23 mouse cellular contexts compared by ENCODE assay signal in the genomic region with DNA sequence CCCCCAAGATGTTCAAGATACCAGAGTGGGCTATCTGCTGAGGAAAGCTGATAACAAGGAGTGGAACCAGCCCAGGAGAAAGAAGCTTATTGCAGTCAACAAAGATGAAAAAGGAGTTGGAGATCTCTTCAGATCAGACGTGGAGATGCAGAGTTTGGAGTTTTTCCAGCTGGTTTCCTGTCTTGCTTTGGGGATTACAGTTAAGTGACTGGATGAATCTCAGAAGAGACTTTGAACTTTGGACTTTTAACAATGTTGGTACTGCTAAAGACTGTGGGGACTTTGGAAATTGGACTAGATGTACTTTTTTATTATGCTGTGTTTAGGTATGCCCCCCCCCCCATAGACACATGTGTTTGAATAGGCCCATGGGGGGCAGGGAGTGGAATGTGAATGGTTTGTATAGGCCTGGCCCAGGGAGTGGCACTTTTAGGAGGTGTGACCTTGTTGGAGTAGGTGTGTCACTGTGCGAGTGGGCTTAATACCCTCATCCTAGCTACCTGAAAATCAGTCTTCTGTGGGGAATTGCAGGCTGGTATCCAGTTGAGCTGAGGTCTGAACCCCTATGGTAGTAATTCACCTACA. TPM values are rescaled to one million over a fixed set of nuclear protein-coding genes. Genes with fewer than 3 reads are reported as not detected.
"Had no signal": no experiment of that assay in that cellular context is flagged by ENCODE, and none has a peak within 500 bp of the region (broad histone marks: within the 10 kb centered on the region; RNA-seq: fewer than 3 reads in every experiment).

No protein-coding gene starts in this region.

- H3K4me3 ChIP-seq: kidney, embryonic 15.5 days; layer of hippocampus, adult 2 months; left cerebral cortex, adult 2 months; liver, embryonic 15.5 days; lung, embryonic 15.5 days; midbrain, embryonic 12.5 days; midbrain, embryonic 15.5 days; neural tube, embryonic 12.5 days; neural tube, embryonic 15.5 days had no signal

- ATAC-seq: inflammation-experienced regulatory T-cells, adult 6 months; midbrain, embryonic 15.5 days had no signal

- H3K4me1 ChIP-seq: kidney, embryonic 15.5 days; liver, embryonic 15.5 days; lung, embryonic 15.5 days; midbrain, embryonic 12.5 days; midbrain, embryonic 15.5 days; neural tube, embryonic 12.5 days; neural tube, embryonic 15.5 days had no signal

- H3K36me3 ChIP-seq: kidney, embryonic 15.5 days; liver, embryonic 15.5 days; lung, embryonic 15.5 days; midbrain, embryonic 12.5 days; midbrain, embryonic 15.5 days; neural tube, embryonic 12.5 days; neural tube, embryonic 15.5 days had no signal

- H3K9ac ChIP-seq: kidney, embryonic 15.5 days; liver, embryonic 15.5 days; lung, embryonic 15.5 days; midbrain, embryonic 12.5 days; midbrain, embryonic 15.5 days; neural tube, embryonic 12.5 days; neural tube, embryonic 15.5 days had no signal

- H3K9me3 ChIP-seq: kidney, embryonic 15.5 days; liver, embryonic 15.5 days; lung, embryonic 15.5 days; midbrain, embryonic 12.5 days; midbrain, embryonic 15.5 days; neural tube, embryonic 12.5 days; neural tube, embryonic 15.5 days had no signal

- H3K27ac ChIP-seq: kidney, embryonic 15.5 days; layer of hippocampus, adult 2 months; left cerebral cortex, adult 2 months; liver, embryonic 15.5 days; lung, embryonic 15.5 days; midbrain, embryonic 12.5 days; midbrain, embryonic 15.5 days; neural tube, embryonic 12.5 days; neural tube, embryonic 15.5 days; stomach, postnatal 0 days had no signal

- H3K27me3 ChIP-seq: kidney, embryonic 15.5 days; liver, embryonic 15.5 days; lung, embryonic 15.5 days; midbrain, embryonic 12.5 days; midbrain, embryonic 15.5 days; neural tube, embryonic 12.5 days; neural tube, embryonic 15.5 days had no signal

- DNase-seq: kidney, adult 18-20 months; kidney, postnatal 10 days; layer of hippocampus, adult 9-11 months; layer of hippocampus, postnatal 36 days; lung, adult 18-20 months; lung, postnatal 10 days; lung, postnatal 36 days; right cerebral cortex, adult 18-20 months; right cerebral cortex, postnatal 14 days; right cerebral cortex, postnatal 4 days; thymus, postnatal 25 days had no signal

- H3K4me2 ChIP-seq: kidney, embryonic 15.5 days; liver, embryonic 11.5 days; liver, embryonic 15.5 days; lung, embryonic 15.5 days; midbrain, embryonic 12.5 days; midbrain, embryonic 15.5 days; neural tube, embryonic 12.5 days; neural tube, embryonic 15.5 days had no signal

RNA-seq across cellular contexts. Expression of a gene that starts 59.8 kb away (rescaled TPM):
- total RNA-seq: layer of hippocampus, adult 2 months; layer of hippocampus, postnatal 36 days had no signal
- polyA plus RNA-seq: inflammation-experienced regulatory T-cells, adult 6 months had no signal
